Mouse (Mus musculus) adrenal gland, postnatal 25 days (tissue): ENCODE data around the gene Nradd. TPM values are rescaled to one million over a fixed set of nuclear protein-coding genes. Genes with fewer than 3 reads are reported as not detected.

Source experiments
- DNase-seq: peaks from one replicate; pipeline ENCODE4 v3.0.0; 2021; ENCODE audit warnings: mixed read lengths
- total RNA-seq: library from RNA; stranded (reverse); gene quantifications from 2 replicates; pipeline ENCODE4 v1.2.3, GENCODE M21; 2021

Nradd gene
- total RNA-seq, 1 experiment from 2014 or later, result 18.5 TPM

DNA sequence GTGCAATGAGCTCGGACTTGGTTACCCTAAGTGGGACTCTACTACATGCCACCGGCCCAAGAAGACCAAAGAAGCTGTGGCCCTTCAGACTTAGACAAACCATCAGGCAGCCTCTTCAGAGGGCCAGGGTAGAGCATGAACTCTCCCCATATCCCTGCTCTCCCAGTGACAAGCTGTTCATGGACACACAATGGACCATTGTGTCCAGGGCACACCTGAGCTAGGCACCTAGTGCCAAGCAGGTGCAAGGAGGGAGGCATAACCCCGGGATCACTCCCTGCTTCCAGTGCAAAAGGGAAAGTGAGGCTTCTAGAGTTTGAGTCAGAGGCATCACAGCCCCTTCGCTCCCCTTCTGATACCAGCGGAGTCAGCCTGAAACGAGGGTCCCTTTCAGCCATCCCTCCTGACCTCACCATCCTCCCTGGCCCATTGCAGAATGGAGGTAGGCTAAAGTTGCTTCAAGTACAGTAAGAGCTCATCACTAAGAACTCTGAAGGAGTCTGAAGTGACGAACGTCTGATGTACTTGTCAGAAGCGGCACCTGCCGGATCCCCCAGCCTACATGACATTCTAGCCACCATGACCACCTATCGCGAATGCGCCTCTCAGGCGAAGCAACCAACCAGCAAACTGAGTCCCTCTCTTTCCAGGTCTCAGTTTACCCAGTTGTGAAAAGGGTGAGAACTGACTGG, 28.9 kb upstream of the Nradd start:
- no peak for DNase-seq

DNA sequence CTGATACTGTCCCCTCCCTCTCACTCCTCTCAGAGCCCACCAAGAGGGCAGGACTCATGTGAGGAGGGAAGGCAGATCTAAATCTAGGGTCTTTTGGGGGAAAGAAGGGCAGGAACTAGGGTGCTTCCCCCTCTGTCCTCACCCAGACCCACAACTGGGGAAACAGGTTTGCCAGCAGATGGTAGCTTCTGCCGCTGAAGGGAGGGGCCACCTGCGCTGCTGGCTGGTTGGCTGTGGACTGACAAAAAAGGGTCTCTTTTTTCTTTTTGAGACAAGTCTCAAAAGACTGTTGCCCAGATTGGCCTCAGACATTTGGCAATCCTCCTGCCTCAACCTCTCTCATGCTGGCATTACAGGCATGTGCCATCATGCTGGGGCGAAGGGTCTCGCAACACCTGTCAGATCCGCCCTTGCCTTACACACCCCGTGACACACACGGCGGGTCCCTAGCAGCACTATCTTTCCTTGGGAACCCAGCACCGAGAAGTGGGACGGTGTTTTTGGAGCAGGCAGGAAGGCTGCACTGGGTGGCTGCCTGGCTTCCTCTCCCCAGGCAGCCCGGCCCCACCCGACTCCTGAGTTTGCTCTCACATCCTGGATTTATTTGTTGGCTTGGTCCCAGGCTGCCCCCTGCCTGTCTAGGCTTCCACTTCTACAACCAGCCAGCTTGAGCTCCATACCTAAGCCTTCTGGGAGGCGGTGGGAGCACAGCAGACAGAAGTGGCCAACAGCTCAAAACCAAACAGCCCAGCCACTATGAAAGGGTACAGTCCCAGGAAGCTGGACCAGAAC, 27.9 kb upstream of the Nradd start:
- no peak for DNase-seq

DNA sequence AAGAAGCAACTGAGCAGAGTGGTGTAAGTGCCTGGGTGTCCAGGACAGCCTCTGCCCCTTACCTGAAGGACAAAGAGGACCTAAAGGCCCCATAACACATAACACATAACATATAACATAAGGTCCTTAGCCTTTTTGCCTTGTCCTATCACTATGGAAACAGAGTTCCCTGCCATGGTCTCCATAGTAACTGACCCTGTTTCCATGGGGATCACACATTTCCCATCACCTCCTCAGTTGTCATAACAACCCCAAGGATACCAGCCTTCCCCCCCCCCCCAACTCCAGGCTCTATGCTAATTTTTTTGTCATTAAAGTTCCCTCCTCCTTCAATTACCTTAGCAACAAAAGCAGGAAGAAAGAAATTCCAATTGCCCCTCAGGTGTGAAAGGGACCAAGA, 25.5 kb upstream of the Nradd start:
- DNase-seq, result no peak

DNA sequence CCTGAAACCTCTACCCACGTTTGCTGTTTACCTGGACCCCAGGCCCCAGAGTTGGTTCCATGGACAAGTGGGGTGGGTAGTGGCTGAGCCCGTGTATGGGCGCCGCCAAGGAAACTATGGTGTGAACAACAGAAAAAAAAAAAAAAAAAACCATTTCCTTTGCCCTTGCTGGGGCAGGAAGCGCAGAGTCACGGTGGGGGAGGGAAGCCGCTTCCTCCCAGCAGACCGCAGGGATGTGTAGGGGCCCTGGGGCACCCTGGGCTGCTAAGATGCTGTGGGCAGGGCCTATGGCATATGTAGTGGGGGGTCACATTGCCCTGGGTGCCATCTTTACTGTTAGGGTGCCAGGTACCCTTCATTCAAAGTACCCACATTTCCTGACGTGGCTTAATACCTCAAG, 21.0 kb upstream of the Nradd start:
- no peak for DNase-seq

DNA sequence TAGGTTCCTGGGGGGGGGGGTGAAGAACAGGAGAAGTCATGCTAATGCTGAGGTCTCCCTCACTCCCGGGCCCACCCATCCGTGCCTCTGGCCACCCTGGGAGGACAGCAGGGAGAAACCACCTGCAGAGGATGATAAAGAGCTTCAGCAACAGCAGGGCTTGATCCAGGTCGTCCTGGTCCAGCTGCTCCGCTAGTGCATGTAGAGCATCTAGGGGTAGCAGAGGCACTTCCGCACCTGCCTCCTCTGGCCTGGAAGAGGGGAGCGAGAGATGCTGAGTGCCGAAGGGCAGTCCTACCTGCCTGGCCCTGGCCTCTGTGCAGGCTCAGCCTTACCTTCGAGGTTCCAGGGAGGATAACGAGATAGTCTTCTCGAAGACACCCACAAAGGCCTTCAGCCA, 20.0 kb upstream of the Nradd start:
- DNase-seq, result no peak

DNA sequence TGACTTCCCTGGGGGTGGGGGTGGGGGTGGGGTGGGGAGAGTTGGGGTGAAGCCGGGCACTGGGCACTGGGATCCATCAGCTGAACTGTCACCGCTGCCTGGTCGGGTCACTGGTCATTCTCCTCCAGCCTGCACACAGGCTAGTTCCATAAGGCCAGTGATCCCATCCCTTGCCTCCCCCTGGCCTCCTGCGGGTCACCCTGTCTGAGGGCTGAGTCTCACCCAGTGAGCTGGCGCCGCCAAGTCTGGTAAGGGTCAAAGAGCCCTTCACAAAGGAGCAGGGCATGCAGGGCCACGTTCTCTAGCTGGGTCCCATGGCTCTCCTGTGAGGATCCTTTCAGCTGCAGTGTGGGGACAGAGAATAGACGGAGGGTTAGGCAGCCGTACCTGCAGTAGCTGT, 19.5 kb upstream of the Nradd start:
- DNase-seq, result no peak

DNA sequence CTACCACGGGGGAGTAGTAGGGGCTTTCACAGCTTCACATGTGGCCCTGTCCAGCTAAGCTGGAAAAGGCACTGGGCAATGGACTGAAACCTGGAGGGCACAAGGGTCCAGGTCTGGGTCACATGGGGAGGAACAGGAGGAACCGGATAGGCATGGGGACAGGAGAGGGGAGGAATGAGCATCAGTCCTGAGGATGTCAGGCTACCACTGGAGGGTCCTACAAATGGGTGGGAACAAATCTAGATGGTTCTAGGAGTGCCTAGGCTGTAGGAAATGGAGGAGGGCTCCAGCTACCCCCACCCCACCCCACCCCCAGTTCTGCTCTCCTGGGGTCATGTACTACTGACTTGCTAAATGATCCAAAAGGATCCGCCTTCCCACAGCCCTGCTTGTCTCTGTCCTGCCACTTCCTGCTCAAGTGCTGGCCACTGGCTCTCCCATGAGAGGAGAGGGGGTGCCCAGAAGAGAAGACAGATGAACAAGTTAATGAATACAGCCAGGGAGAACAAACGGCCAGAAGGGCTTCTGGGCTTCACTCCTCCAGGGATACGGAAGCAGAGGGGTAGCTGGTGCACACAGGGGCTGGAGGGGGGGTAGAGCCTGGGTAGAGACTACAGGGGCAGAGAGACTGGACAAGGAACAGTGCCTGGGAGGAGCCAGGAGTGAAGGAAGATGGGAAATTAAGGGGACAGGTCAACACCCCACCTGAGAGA, 18.7 kb upstream of the Nradd start:
- DNase-seq, result no peak

DNA sequence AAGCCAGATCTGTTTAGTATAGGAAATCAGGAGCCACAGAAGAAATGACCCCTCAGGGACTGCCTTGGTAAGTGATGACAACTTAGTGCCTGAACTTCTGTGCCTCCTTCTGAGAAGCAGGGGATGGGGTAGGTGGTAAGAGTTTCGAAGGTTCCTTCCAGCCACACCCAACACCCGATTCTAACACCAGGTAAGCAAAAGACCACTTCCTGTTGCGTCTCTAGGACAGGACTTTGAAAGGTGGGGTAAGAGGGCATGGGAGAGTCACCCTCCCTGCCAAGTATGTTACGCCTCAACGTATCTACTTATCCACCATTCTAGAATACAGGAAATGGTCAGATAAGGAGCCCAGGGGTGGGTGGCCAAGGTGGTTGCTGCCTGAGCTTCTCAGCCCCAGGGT, 16.8 kb upstream of the Nradd start:
- DNase-seq, result no peak

DNA sequence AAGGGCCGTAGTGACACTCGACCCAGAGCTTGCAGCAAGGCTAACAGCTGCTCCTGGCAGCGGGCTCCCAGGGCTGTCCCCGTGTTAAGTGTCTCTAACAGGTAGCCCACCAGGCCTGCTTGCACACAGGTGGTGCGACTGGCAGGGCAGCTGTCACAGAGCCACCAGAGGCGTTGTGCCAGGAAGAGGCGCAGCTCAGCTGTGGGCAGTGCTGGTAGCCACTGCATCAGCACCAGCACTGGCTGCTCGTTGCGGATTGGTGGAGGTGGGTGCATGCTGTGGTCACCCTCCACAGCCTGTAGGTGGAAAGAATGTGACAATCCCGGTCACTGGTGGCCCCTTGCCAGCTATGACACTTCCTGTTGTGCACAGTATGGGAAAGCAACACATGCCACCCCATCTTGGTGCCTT, 14.4 kb upstream of the Nradd start:
- DNase-seq, result no peak

DNA sequence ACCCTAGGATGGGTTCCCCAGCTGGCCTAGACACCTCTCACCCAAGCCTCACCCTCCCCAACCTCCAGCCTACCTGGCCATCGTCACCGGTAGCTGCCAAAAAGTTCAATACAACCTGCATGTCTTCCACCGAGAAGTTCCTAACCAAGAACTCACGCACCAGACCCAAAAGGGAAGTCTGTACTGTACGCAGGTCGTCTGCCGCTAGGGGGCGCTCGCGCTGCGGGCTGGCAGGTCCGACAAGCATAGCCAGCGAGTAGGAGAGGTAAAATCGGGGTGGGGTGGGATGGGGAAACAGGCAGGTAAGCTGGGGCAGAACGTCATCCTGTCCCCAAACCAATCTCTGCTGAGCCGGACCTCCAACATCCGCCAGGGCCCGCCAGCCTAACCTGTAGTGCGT, 11.0 kb upstream of the Nradd start:
- DNase-seq, result peak; percentile 95

DNA sequence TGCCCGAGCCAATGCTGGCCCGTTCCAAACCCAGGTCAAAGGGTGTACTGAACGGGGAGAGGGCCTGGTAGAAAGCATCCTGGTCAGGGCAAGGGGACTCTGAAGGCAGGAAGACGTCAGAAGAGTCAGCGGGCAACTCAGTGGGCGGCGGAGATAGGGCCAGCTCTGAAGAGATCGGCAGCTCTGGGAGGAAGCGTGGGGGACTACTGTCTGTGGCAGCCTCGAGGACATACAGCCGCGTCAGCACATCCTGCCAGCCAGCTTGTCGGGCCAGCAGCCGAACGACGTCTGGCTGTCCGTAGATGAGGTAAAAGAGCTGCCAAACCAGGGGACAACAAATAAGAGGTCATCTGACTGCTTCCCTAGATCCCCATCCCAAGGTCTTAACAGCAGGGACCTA, 9.6 kb upstream of the Nradd start:
- DNase-seq, result no peak

DNA sequence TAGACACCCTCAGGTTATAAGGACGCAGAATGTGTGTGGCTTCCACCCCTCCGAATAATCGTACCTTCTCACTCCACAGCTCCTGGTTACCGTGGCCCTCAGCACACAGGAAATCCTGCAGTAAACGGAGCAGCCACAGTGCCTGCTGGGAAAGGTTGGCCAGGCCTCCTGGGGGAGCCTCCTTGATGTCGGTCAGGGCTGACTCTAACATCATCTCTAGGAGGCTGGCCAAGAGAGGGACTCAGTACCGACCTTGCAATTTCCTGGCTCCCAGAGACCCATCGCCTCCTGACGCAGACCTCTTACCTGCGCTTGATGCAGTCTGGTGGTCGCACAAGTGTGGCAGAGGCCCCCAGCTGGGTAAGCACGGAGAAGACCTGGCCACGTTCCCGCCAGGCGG, 8.4 kb upstream of the Nradd start:
- DNase-seq, result no peak

DNA sequence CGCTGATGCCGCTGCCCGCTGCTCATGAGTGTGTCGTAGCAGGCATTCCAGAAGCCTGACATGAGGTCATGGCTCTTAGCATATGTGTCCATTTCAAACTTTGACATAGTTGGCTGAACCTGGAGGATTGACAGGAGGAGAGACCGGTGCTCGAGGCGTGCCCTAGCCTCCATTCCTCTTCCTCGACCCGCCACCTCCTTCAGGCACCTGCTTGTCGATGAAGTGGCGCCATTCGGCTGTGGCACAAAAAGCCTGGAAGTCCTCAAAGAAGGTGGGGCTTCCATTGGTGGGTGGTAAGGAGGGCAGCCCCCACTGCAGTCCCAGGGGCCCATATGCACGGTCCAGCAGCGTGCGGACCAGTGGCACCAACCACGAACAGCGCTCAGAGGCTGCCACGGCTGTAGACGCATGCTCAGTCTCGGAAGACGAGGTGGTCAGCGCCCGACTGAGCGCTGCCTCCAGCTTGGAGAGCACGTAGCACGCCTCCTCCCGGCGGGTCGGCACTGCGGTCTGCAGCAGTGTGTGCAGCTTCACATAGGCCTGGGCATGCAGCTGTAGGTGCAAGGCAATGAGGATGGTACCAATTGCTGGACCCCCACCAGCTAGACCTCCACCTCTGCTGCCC, 7.5 kb upstream of the Nradd start:
- no peak for DNase-seq

DNA sequence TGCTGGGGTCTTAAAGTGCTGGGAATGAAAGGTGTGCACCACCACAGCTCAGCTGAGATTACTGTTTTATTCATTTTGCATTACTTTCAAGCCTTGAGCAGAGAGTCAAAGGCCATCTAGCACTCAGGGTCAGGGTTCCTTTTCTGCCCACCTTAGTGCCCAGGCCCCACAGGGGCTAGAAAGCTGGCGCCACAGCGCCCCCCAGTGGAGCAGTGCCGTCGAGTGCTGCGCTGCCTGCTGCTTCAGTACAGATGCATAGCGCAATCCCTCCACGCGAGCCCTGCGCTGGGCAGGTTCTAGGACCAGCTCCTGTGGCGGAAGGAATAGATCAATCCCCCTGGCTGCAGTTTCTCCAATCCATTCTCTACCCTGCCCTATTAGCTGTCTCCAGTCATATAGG, 6.9 kb upstream of the Nradd start:
- DNase-seq, result peak; percentile 77

DNA sequence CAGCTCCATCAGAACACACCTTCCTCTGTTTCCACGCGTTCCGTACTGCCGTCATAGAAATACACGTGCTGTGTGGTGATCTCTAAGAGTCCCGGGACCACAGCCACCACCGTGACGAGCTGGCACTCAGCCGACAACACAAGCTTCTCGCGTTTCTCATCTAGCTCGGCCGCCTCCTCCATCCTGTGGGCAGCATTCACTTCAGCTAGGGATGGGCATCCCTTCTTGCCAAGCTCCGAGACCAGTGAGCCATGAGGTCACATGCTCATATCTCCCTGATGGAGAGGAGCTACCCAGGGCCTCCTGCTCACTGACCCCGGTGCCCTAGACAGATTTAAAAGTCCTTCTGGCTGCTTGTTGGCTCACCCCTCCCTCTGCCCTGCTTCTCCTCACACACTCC, 5.9 kb upstream of the Nradd start:
- no peak for DNase-seq

DNA sequence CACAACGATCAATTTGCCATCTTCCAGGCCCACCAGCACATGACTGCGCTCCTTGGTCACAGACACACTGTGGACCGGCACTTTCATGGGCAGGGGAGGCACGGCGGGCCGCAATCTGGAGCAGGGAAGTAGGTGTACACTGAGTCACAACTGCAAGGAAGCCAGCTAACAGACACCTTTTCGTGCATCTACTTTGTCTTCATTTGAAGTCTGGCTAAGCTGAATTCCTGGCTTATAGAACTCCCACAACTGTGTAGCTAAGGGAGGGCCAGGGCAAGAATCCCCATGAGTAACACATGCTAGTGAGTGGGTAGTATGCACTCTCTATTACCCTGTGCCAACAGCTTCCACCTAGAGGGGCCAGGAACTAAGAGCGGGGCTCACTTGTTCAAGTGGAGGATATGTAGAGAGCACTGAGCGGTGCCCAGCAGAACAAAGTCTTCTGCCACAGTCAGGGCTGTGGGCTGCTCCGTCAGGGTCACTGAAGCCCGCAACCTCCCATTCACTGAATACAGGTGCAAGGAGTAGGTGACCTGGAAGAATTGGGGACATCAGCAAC, 1.2 kb upstream of the Nradd start:
- no peak for DNase-seq

DNA sequence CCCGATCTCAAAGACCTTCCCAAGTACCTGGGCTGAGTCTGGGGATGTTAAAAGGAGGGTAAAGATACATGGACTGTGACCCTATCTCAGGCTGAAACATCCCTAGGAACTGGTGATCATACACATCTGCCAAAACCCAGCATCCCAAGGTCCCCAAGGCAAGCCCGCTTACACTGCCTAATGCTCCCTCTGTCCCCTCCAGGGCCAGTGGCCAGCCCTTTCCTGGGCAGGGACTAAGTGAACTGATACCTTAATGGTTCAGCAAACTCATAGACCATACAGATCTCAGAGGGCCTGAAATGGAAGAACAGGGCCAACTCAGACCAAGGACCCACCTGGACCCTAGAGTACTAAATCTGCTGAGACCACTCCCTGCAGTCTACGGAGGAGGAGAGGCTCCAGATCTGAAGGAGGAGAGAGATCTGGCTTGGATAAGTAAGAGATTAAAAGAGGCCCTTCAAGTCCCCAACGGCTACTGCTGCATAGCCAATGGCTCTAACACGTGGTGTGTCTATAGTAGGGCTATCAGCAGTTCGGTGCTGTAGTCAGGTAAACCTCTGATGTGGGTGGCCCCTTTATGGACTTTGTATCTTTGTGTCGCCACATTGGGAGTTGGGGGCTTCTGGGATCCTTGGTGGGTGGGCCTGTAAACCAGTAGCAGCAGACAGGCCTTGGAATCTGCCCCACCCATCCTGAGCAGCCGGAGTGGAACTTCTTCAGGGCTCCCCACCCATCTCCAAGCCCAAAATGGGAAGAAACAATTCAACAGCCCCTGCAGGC, 646 bp downstream of the Nradd start:
- no peak for DNase-seq

DNA sequence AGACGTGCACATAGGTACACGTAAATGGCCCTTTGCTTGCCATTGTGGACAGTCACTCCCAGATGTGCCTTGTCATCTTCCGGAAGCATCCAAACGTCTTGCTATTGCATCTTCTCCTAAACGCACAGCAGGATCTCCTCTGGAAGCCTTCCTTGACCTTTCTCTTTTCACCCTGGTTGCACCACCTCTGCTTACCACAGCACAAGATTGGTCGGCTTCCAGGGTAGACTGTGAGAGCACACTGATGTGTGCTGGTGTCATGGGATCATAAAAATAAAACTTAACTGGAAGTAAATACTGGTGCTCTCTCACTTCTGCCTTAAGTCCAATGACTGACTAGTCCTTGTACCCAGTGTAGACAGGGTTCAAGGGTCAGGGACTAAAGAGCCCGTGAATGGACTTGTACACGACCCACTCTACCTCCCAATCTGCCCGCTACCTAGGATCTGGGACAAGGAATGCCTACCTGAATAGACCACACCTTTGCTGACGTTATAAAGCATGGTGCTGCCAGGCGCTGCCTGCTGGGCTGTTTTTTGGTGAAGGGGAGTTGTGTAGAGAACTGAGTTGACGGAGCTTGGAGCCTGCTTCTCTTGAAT, 1.5 kb downstream of the Nradd start:
- DNase-seq, result no peak

DNA sequence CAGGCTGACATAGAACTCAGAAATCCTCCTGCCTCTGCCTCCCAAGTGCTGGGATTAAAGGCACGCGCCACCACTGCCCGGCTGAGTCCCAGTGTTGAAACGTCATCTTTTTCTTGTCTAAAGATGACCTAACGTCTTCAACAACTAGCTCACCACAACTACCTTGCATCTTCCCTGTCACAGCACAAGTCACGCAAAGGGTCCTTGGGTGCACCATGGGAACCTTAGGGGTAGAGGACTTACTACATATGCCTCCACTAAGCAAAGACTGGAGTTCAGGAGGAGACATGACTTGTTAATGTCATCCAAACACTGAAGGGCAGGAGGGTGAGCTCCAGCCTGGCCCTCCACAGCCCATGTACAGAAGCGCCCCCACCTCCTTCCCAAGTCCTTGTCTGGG, 3.6 kb downstream of the Nradd start:
- no peak for DNase-seq

DNA sequence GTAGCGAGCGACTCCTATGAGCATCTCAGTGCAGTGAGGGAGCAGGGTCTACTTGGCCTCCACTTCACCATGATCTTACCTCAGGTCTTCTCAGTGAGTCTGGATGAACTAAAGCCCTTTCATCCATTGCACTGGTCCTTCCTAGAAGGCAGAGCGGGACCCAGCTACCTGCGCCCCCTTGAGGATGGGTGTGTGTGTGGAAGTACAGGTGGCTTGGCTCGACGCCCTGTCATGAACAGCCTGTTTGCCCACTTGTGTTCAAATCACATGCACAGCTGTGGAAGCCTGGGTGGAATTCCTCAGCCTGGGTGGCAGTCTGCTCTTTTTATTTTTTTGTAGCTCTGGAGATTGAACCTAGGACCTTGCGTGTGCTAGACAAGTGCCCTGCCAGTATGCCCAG, 4.1 kb downstream of the Nradd start:
- DNase-seq, result no peak

DNA sequence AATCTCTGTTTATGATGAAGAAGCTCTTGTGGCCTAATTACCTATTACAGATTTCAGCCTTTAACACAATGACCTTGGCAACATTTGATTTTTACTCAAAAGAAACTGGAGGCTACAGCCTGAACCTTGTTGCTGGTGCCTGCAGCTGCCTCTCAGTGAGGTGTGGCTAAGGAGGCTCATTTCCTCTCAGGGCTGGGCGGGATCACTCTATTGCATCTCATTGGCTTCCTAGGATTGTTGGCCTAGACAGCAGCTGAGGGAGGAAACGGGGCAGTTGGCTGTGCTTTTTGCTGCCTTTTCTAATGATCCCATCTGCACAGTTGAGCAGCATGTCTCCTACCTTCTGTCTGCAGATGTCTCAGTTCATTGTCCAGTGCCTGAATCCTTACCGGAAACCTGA, 7.2 kb downstream of the Nradd start:
- no peak for DNase-seq

DNA sequence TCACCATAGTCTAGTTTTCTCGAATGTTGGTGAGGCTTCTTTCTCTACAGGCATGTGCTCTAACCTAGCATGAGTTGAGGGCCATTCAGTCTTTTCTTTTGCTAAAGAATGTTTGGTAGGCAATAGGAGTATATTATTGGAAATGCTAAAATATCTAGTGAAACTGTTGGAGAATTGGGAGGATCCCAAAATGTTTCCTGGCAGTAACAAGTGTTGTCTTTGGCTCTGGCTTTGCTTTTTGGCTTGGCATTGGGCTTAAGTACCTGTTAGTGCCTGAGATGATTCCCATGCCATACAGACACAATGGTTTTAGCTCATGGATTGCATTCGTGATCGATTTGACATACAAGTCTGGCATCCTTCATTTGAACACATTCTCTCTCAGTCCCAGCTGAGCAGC, 12.8 kb downstream of the Nradd start:
- no peak for DNase-seq
